Mouse (Mus musculus) telencephalon, adult 2 months (tissue): ENCODE results near the gene Baz1a.

Experiments
- DNase-seq: peaks from one replicate; pipeline ENCODE4 v3.0.0-alpha.2; 2011; ENCODE audit warnings: low read depth, low spot score

Baz1a gene

GRCm38 (mm10) chr12:54859531-54859930 lies 154.6 kb downstream of the Baz1a start:
- DNase-seq, result no peak

GRCm38 (mm10) chr12:54850551-54850950 lies 163.6 kb downstream of the Baz1a start:
- DNase-seq, result no peak

GRCm38 (mm10) chr12:54844415-54844814 lies 169.7 kb downstream of the Baz1a start:
- no peak for DNase-seq
